Mouse (Mus musculus) heart, adult 2 months (tissue): ENCODE results near the gene C2cd5. TPM values are rescaled to one million over a fixed set of nuclear protein-coding genes. Genes with fewer than 3 reads are reported as not detected.

Source experiments
- DNase-seq, 2 experiments: peaks; one replicate each; pipeline ENCODE4 v3.0.0; 2021
- H3K27ac ChIP-seq: fragments of 200-600 bp; 2 replicates; pipeline ENCODE4 v1.8.1; 2022
- H3K27me3 ChIP-seq: fragments of 200-500 bp; 2 replicates; pipeline ENCODE4 v1.6.1; 2012; ENCODE audit warnings: mild to moderate bottlenecking, low read length, inconsistent platforms, mixed read lengths; ENCODE audit not compliant: control insufficient read depth, insufficient read depth
- H3K36me3 ChIP-seq: fragments of 200-500 bp; 2 replicates; pipeline ENCODE4 v1.6.1; 2012; ENCODE audit warnings: low read length, inconsistent platforms; ENCODE audit not compliant: control insufficient read depth, insufficient read depth
- H3K4me1 ChIP-seq: fragments of 200-500 bp; 2 replicates; pipeline ENCODE4 v1.6.1; 2011; ENCODE audit warnings: low read length; ENCODE audit not compliant: control insufficient read depth, insufficient read depth
- H3K4me3 ChIP-seq: fragments of 200-600 bp; 2 replicates; pipeline ENCODE4 v1.8.1; 2022
- H3K79me2 ChIP-seq: fragments of 200-500 bp; replicated peaks from 2 replicates; pipeline ENCODE4 v1.6.1; 2012; ENCODE audit warnings: mild to moderate bottlenecking, inconsistent platforms, low read length, moderate library complexity, mixed read lengths; ENCODE audit not compliant: control insufficient read depth, insufficient read depth
- H3K9ac ChIP-seq: fragments of 200-500 bp; 2 replicates; pipeline ENCODE4 v1.6.1; 2012; ENCODE audit warnings: low read depth, mild to moderate bottlenecking, control low read depth, inconsistent platforms, low read length, mixed read lengths
- CTCF ChIP-seq: fragments of 200-600 bp; IDR thresholded peaks from 2 replicates; pipeline ENCODE4 v1.8.1; 2022; ENCODE audit warnings: antibody characterized with exemption, mild to moderate bottlenecking, moderate library complexity
- EP300 ChIP-seq: fragments of 200-500 bp; IDR thresholded peaks from 2 replicates; pipeline ENCODE4 v1.6.1; 2011; ENCODE audit warnings: low read depth, low read length, control low read depth; ENCODE audit not compliant: insufficient read depth
- POLR2A ChIP-seq: fragments of 200-500 bp; IDR thresholded peaks from 2 replicates; pipeline ENCODE4 v1.6.1; 2011; ENCODE audit warnings: mild to moderate bottlenecking, low read depth, low read length, control low read depth; ENCODE audit not compliant: insufficient read depth
- WGBS: fragments of 180-500 bp; shearing (Covaris S2); methylation state at CpG from one replicate; pipeline ENCODE4 v1.1.7; 2018; 5-methylcytosine and 5-hydroxymethylcytosine counted together
- intact Hi-C: fragments of 180-260 bp; cut with DNase I; formaldehyde crosslinking; loops from one replicate; pipeline ENCODE4 v1.15.1; 2025
- polyA plus RNA-seq: library from polyadenylated mRNA; depleted of rRNA; stranded (reverse); fragments of >200 nt; gene quantifications from 2 replicates; pipeline ENCODE4 v1.2.3, GENCODE M21; 2012; rRNA removed
- total RNA-seq, 2 experiments: library from RNA; stranded (reverse); gene quantifications; 2 replicates each; pipeline ENCODE4 v1.2.3; 2021

C2cd5 gene
- total and polyA plus RNA-seq, 3 experiments: 8.6 to 10.7 (median 9.9) TPM

- H3K79me2 ChIP-seq: no peaks in the 10 kb centered on the region
- no peak for DNase-seq
- peaks cover 6% of the 10 kb centered on the region for H3K27me3 ChIP-seq
- intact Hi-C loops: loop anchor here (10.0 kb wide), 2 partner anchors 87 to 147 kb away; no protein-coding TSS in a partner anchor
- H3K9ac ChIP-seq: no peak overlapping the region
- no peaks in the 10 kb centered on the region for H3K4me1 ChIP-seq
- H3K4me3 ChIP-seq: no peak overlapping the region
- H3K27ac ChIP-seq: no peak overlapping the region
- WGBS: 74% methylated on average over 9 of the region's 9 CpGs
- TF ChIP-seq POLR2A (no peak), EP300 (no peak), CTCF (no peak)
- no peaks in the 10 kb centered on the region for H3K36me3 ChIP-seq
These were observed 138.1 kb downstream of the C2cd5 start for GRCm38 (mm10) chr6:142961721-142962455.

Other genes starting within 250 kb of the C2cd5 start
- under 1 TPM; 0.10 to 0.11 TPM for gene St8sia1, start 135.7 kb downstream of the C2cd5 start, total RNA-seq
- gene St8sia1, start 135.7 kb downstream of the C2cd5 start, polyA plus RNA-seq: 0.10 and 0.15 TPM in 2 replicates
- gene Etnk1, start 67.1 kb upstream of the C2cd5 start, total RNA-seq: 10 to 100 TPM; 27.0 to 27.6 TPM
- gene Etnk1, start 67.1 kb upstream of the C2cd5 start, polyA plus RNA-seq: 13.5 and 25.7 TPM in 2 replicates